Mouse (Mus musculus) neural tube, embryonic 14.5 days (tissue): Measurements from ENCODE around the gene Spata33. TPM values are rescaled to one million over a fixed set of nuclear protein-coding genes. Genes with fewer than 3 reads are reported as not detected.
"Not testable (repeated sequence)": the region's sequence is repeated elsewhere in the genome, so short reads cannot be mapped to it uniquely, and the experiment has no call there.

Source experiments
- ATAC-seq: fragments of 200-750 bp; cut with Nextera tagmentation; 2 replicates; pipeline ENCODE4 v1.8.0; 2017; ENCODE audit warnings: low read depth, mild to moderate bottlenecking, moderate TSS enrichment, moderate library complexity
- H3K27ac ChIP-seq: fragments of 300-500 bp; sonication (generic); 2 replicates; pipeline ENCODE4 v1.5.1; 2014; ENCODE audit warnings: low read depth, mild to moderate bottlenecking, control low read depth, low read length, moderate library complexity, mixed read lengths
- H3K27me3 ChIP-seq: fragments of 300-500 bp; sonication (generic); 2 replicates; pipeline ENCODE4 v1.6.1; 2014; ENCODE audit warnings: low read length; ENCODE audit not compliant: control insufficient read depth, insufficient read depth
- H3K36me3 ChIP-seq: fragments of 300-500 bp; sonication (generic); 2 replicates; pipeline ENCODE4 v1.6.1; 2014; ENCODE audit warnings: low read length, mixed read lengths; ENCODE audit not compliant: control insufficient read depth, insufficient read depth
- H3K4me1 ChIP-seq: fragments of 300-500 bp; sonication (generic); 2 replicates; pipeline ENCODE4 v1.6.1; 2014; ENCODE audit warnings: low read length; ENCODE audit not compliant: control insufficient read depth, insufficient read depth
- H3K4me2 ChIP-seq: fragments of 300-500 bp; sonication (generic); 2 replicates; pipeline ENCODE4 v1.6.1; 2014; ENCODE audit warnings: mild to moderate bottlenecking, low read depth, low read length, control low read depth
- H3K4me3 ChIP-seq: fragments of 300-500 bp; sonication (generic); 2 replicates; pipeline ENCODE4 v1.5.1; 2014; ENCODE audit warnings: low read depth, low read length, control low read depth, mixed read lengths
- H3K9ac ChIP-seq: fragments of 300-500 bp; sonication (generic); replicated peaks from 2 replicates; pipeline ENCODE4 v1.6.1; 2014; ENCODE audit warnings: low read depth, mild to moderate bottlenecking, control low read depth, low read length, mixed read lengths
- H3K9me3 ChIP-seq: fragments of 300-500 bp; sonication (generic); 2 replicates; pipeline ENCODE4 v1.6.1; 2016; ENCODE audit warnings: low read length; ENCODE audit not compliant: control insufficient read depth
- WGBS: fragments of 180-500 bp; shearing (Covaris S2); extraction: QIAGEN DNeasy Blood & Tissue Kit; methylation state at CpG from one replicate; pipeline ENCODE4 v1.1.7; 2014; 5-methylcytosine and 5-hydroxymethylcytosine counted together
- polyA plus RNA-seq: library from polyadenylated mRNA; unstranded; fragments of >200 nt; fragmentation: Nextera tagmentation; extraction: Ambion mirVana; gene quantifications from 2 replicates; pipeline ENCODE4 v1.2.1, GENCODE M21; 2014

The Spata33 gene
- polyA plus RNA-seq, 1 experiment from 2014 or later: 6.0 TPM

DNA sequence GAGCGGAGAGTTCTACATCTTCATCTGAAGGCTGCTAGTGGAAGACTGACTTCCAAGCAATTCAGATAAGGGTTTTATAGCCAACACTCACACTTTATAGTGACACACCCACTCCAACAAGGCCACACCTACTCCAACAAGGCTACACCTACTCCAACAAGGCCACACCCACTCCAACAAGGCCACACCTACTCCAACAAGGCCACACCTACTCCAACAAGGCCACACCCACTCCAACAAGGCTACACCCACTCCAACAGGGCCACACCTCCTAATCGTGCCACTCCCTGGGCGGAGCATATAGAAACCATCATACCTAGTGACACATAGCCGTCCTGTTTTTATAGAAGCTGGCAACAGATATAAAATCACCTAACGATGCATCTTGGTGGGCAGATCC, 15.6 kb upstream of the Spata33 start:
- H3K9me3 ChIP-seq, H3K4me1 ChIP-seq, H3K4me2 ChIP-seq, H3K9ac ChIP-seq, H3K36me3 ChIP-seq, H3K27ac ChIP-seq, ATAC-seq, H3K27me3 ChIP-seq, H3K4me3 ChIP-seq: not testable (repeated sequence)
- 71% methylated on average over 5 of the region's 5 CpGs for WGBS

GRCm38 (mm10) chr8:123199864-123200263, 12.8 kb upstream of the Spata33 start:
- H3K27me3 ChIP-seq: no peaks in the 10 kb centered on the region
- no peak overlapping the region for H3K4me2 ChIP-seq
- H3K36me3 ChIP-seq: no peaks in the 10 kb centered on the region
- no peak overlapping the region for H3K27ac ChIP-seq
- no peak for ATAC-seq
- no peak overlapping the region for H3K9ac ChIP-seq
- WGBS: 75% methylated on average over 14 of the region's 14 CpGs
- H3K9me3 ChIP-seq: no peaks in the 10 kb centered on the region
- H3K4me1 ChIP-seq: no peaks in the 10 kb centered on the region
- no peak overlapping the region for H3K4me3 ChIP-seq

GRCm38 (mm10) chr8:123202288-123202687, 10.3 kb upstream of the Spata33 start:
- H3K27ac ChIP-seq: no peak overlapping the region
- H3K4me2 ChIP-seq: no peak overlapping the region
- WGBS: 20% methylated on average over 5 of the region's 5 CpGs
- H3K9me3 ChIP-seq: no peaks in the 10 kb centered on the region
- H3K27me3 ChIP-seq: no peaks in the 10 kb centered on the region
- ATAC-seq: peak; percentile 11; the same call in 1 of the 2 replicates
- H3K9ac ChIP-seq: no peak overlapping the region
- no peaks in the 10 kb centered on the region for H3K4me1 ChIP-seq
- no peak overlapping the region for H3K4me3 ChIP-seq
- H3K36me3 ChIP-seq: peaks cover 11% of the 10 kb centered on the region

DNA sequence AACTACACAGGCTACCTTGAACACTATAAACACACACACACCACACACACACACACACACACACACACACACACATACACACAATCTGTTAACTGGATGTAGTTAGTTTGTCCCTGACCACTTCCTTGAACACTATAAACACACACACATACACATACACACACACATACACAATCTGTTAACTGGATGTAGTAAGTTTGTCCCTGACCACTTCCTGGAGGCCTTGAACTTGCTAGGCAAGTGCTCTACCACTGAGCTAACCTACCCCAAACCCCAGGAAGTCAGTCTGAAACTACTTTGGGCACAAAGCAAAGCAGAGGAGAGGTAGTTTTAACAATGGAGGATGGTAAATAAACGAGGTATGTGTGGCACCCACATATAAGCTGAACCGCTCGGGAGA, 9.1 kb upstream of the Spata33 start:
- Histone ChIP-seq H3K4me3 (no peak overlapping the region), H3K27me3 (no peaks in the 10 kb centered on the region), H3K9ac (no peak overlapping the region), H3K36me3 (peaks cover 16% of the 10 kb centered on the region), H3K4me2 (no peak overlapping the region), H3K27ac (no peak overlapping the region), H3K4me1 (no peaks in the 10 kb centered on the region), H3K9me3 (no peaks in the 10 kb centered on the region)
- 89% methylated on average over 3 of the region's 3 CpGs for WGBS
- no peak for ATAC-seq

- no peaks in the 10 kb centered on the region for H3K27me3 ChIP-seq
- H3K4me1 ChIP-seq: peaks cover 14% of the 10 kb centered on the region
- H3K4me3 ChIP-seq: peak overlapping the region; percentile 92
- peaks cover 24% of the 10 kb centered on the region for H3K36me3 ChIP-seq
- peak overlapping the region; percentile 71 for H3K4me2 ChIP-seq
- no peak overlapping the region for H3K27ac ChIP-seq
- 47% methylated on average over 10 of the region's 10 CpGs for WGBS
- H3K9ac ChIP-seq: peak overlapping the region; percentile 97
- ATAC-seq: no peak
- H3K9me3 ChIP-seq: no peaks in the 10 kb centered on the region
Measured at GRCm38 (mm10) chr8:123211876-123212275, 756 bp upstream of the Spata33 start.

DNA sequence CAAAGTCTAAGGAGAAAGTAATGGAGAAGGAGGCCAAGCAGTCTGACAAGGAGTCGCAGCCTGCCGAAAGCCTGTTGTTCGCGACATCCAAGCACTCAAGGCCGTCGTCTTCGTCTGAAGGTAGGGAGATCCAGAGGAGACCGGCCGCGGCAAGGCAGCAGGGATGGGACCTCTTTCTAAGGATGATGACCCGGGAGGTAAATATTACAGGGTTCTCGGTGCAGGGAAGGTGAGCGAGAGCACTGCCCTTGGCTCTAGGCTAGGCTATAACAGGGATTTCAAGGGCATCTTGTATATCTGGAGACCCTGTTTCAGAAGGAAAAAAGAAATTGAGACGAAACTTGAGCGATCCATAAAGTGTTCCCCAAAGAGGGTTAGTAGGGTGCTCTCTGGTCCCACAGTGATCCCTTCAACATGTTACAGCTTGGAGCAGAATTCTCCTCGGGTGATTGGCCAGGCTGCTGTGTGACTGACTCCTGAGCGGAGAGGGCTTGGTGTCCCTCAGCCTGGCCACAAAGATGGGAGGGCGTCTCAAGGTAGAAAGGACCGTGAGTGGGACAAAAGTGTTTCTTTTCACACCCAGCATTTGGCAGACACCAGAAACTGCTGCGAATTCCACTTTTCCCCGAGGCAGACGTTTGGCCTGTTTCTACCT, 613 bp downstream of the Spata33 start:
- H3K4me2 ChIP-seq: peak overlapping the region; percentile 71
- H3K27ac ChIP-seq: peak overlapping the region; percentile 4; the same call in 1 of the 2 replicates
- peak overlapping the region; percentile 92 for H3K4me3 ChIP-seq
- no peaks in the 10 kb centered on the region for H3K9me3 ChIP-seq
- peaks cover 14% of the 10 kb centered on the region for H3K4me1 ChIP-seq
- no peaks in the 10 kb centered on the region for H3K27me3 ChIP-seq
- peak; percentile 29 for ATAC-seq
- H3K9ac ChIP-seq: peak overlapping the region; percentile 97
- H3K36me3 ChIP-seq: peaks cover 18% of the 10 kb centered on the region
- WGBS: 19% methylated on average over 22 of the region's 22 CpGs

DNA sequence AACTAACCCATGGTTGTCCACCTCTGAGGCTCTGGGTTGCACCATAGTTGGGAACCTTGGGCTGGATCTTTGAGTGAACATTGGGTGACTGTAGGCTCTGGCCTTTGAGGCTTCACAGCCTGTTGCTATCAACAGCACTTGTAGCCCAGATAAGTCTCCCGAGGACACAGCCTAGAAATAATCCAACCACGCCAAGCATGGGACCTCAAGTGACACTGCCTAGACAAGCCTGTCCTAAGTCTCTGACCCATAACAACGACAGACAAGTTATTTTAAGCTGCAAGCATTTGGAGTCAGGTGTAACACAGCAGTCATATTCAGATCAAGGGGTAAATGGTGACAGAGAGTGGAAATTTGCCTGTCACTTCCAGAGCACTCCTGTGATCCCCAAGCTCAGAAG, 2.8 kb downstream of the Spata33 start:
- WGBS: 84% methylated on average over 3 of the region's 3 CpGs
- Histone ChIP-seq H3K9ac (no peak overlapping the region), H3K36me3 (no peaks in the 10 kb centered on the region), H3K9me3 (no peaks in the 10 kb centered on the region), H3K27ac (no peak overlapping the region), H3K27me3 (no peaks in the 10 kb centered on the region), H3K4me2 (no peak overlapping the region), H3K4me1 (peaks cover 14% of the 10 kb centered on the region), H3K4me3 (no peak overlapping the region)
- ATAC-seq: no peak

- H3K4me3 ChIP-seq: no peak overlapping the region
- peaks cover 14% of the 10 kb centered on the region for H3K4me1 ChIP-seq
- no peaks in the 10 kb centered on the region for H3K27me3 ChIP-seq
- WGBS: 97% methylated on average over 1 of the region's 1 CpGs
- H3K36me3 ChIP-seq: no peaks in the 10 kb centered on the region
- H3K4me2 ChIP-seq: no peak overlapping the region
- no peak overlapping the region for H3K27ac ChIP-seq
- no peak for ATAC-seq
- H3K9ac ChIP-seq: no peak overlapping the region
- H3K9me3 ChIP-seq: no peaks in the 10 kb centered on the region
Measured at GRCm38 (mm10) chr8:123220917-123221316, 8.3 kb downstream of the Spata33 start.

GRCm38 (mm10) chr8:123224278-123225266, 11.9 kb downstream of the Spata33 start, which contains the start of gene Cdk10:
Gene Cdk10, plus strand, starts transcription at chr8:123224842.
- WGBS: 3% methylated on average over 59 of the region's 59 CpGs
- peak; percentile 89 for ATAC-seq
- Histone ChIP-seq H3K27ac (peak within 1 kb of the TSS; percentile 80), H3K9ac (peak within 1 kb of the TSS; percentile 79), H3K36me3 (peaks cover 3% of the 10 kb centered on the region; the same call in 1 of the 2 replicates), H3K4me3 (peak within 1 kb of the TSS; percentile 73), H3K27me3 (no peaks in the 10 kb centered on the region), H3K9me3 (no peaks in the 10 kb centered on the region), H3K4me2 (peak within 1 kb of the TSS; percentile 84), H3K4me1 (peaks cover 14% of the 10 kb centered on the region)
